Mouse (Mus musculus) forebrain, embryonic 15.5 days (tissue): ENCODE results near the gene Acot1. TPM values are rescaled to one million over a fixed set of nuclear protein-coding genes. Genes with fewer than 3 reads are reported as not detected.
"Not testable (repeated sequence)": the region's sequence is repeated elsewhere in the genome, so short reads cannot be mapped to it uniquely, and the experiment has no call there.

Source experiments
- ATAC-seq: fragments of 200-750 bp; cut with Nextera tagmentation; replicated peaks from 2 replicates; pipeline ENCODE4 v1.8.0; 2017; ENCODE audit warnings: mild to moderate bottlenecking, moderate TSS enrichment, moderate library complexity
- H3K27ac ChIP-seq: fragments of 300-500 bp; sonication (generic); replicated peaks from 2 replicates; pipeline ENCODE4 v1.5.1; 2015; ENCODE audit warnings: mild to moderate bottlenecking, inconsistent platforms
- H3K27me3 ChIP-seq: fragments of 300-500 bp; sonication (generic); 2 replicates; pipeline ENCODE4 v1.6.1; 2015; ENCODE audit warnings: inconsistent platforms
- H3K36me3 ChIP-seq: fragments of 300-500 bp; sonication (generic); 2 replicates; pipeline ENCODE4 v1.6.1; 2015; ENCODE audit warnings: mild to moderate bottlenecking, inconsistent platforms
- H3K4me1 ChIP-seq: fragments of 300-500 bp; sonication (generic); 2 replicates; pipeline ENCODE4 v1.6.1; 2015; ENCODE audit warnings: inconsistent platforms
- H3K4me2 ChIP-seq: fragments of 300-500 bp; sonication (generic); replicated peaks from 2 replicates; pipeline ENCODE4 v1.6.1; 2015; ENCODE audit warnings: mild to moderate bottlenecking, inconsistent platforms
- H3K4me3 ChIP-seq: fragments of 300-500 bp; sonication (generic); 2 replicates; pipeline ENCODE4 v1.5.1; 2015; ENCODE audit warnings: mild to moderate bottlenecking, inconsistent platforms
- H3K9ac ChIP-seq: fragments of 300-500 bp; sonication (generic); replicated peaks from 2 replicates; pipeline ENCODE4 v1.6.1; 2015; ENCODE audit warnings: mild to moderate bottlenecking, inconsistent platforms
- H3K9me3 ChIP-seq: fragments of 300-500 bp; sonication (generic); 2 replicates; pipeline ENCODE4 v1.6.1; 2016; ENCODE audit warnings: inconsistent platforms
- WGBS: fragments of 180-500 bp; shearing (Covaris S2); methylation state at CpG from one replicate; pipeline ENCODE4 v1.1.7; 2015; ENCODE audit warnings: mixed read lengths; 5-methylcytosine and 5-hydroxymethylcytosine counted together
- polyA plus RNA-seq: library from polyadenylated mRNA; unstranded; fragments of >200 nt; fragmentation: Nextera tagmentation; extraction: Ambion mirVana; gene quantifications from 2 replicates; pipeline ENCODE4 v1.2.1, GENCODE M21; 2015

Acot1 gene
- 74.0 and 86.6 TPM in 2 replicates for polyA plus RNA-seq

GRCm38 (mm10) chr12:84009171-84009965 is at the start of gene Acot1:
Gene Acot1 (plus strand): TSS chr12:84009490.
- peak within 1 kb of the TSS; percentile 60 for H3K9ac ChIP-seq
- H3K9me3 ChIP-seq, H3K36me3 ChIP-seq, H3K27me3 ChIP-seq: not testable (repeated sequence)
- H3K4me2 ChIP-seq: peak within 1 kb of the TSS; percentile 44
- H3K4me3 ChIP-seq: peak within 1 kb of the TSS; percentile 48
- under 1% methylated on average over 57 of the region's 70 CpGs for WGBS
- peaks cover 42% of the 10 kb centered on the region for H3K4me1 ChIP-seq
- peak; percentile 95 for ATAC-seq
- peak within 1 kb of the TSS; percentile 83 for H3K27ac ChIP-seq

GRCm38 (mm10) chr12:83965235-83965634 is 44.1 kb upstream of the Acot1 start:
- no peak for ATAC-seq
- no peaks in the 10 kb centered on the region for H3K4me1 ChIP-seq
- WGBS: 89% methylated on average over 7 of the region's 7 CpGs
- H3K36me3 ChIP-seq: no peaks in the 10 kb centered on the region
- no peak overlapping the region for H3K9ac ChIP-seq
- no peak overlapping the region for H3K4me2 ChIP-seq
- H3K27me3 ChIP-seq: no peaks in the 10 kb centered on the region
- H3K9me3 ChIP-seq: no peaks in the 10 kb centered on the region
- no peak overlapping the region for H3K27ac ChIP-seq
- H3K4me3 ChIP-seq: no peak overlapping the region

GRCm38 (mm10) chr12:83972117-83972516 is 37.2 kb upstream of the Acot1 start:
- no peak for ATAC-seq
- H3K27me3 ChIP-seq: no peaks in the 10 kb centered on the region
- H3K27ac ChIP-seq: no peak overlapping the region
- H3K4me2 ChIP-seq: no peak overlapping the region
- H3K36me3 ChIP-seq: no peaks in the 10 kb centered on the region
- WGBS: 89% methylated on average over 2 of the region's 2 CpGs
- no peak overlapping the region for H3K4me3 ChIP-seq
- H3K4me1 ChIP-seq: no peaks in the 10 kb centered on the region
- H3K9me3 ChIP-seq: no peaks in the 10 kb centered on the region
- H3K9ac ChIP-seq: no peak overlapping the region

- H3K27ac ChIP-seq: no peak overlapping the region
- 91% methylated on average over 6 of the region's 6 CpGs for WGBS
- no peaks in the 10 kb centered on the region for H3K9me3 ChIP-seq
- ATAC-seq: no peak
- no peak overlapping the region for H3K9ac ChIP-seq
- no peaks in the 10 kb centered on the region for H3K36me3 ChIP-seq
- H3K27me3 ChIP-seq: no peaks in the 10 kb centered on the region
- H3K4me2 ChIP-seq: no peak overlapping the region
- no peaks in the 10 kb centered on the region for H3K4me1 ChIP-seq
- H3K4me3 ChIP-seq: no peak overlapping the region
Observed at GRCm38 (mm10) chr12:83978862-83979261, 30.4 kb upstream of the Acot1 start.

GRCm38 (mm10) chr12:83981615-83982014 is 27.7 kb upstream of the Acot1 start:
- WGBS: 91% methylated on average over 4 of the region's 4 CpGs
- H3K27me3 ChIP-seq: no peaks in the 10 kb centered on the region
- no peaks in the 10 kb centered on the region for H3K4me1 ChIP-seq
- ATAC-seq: no peak
- H3K9ac ChIP-seq: no peak overlapping the region
- no peaks in the 10 kb centered on the region for H3K36me3 ChIP-seq
- no peaks in the 10 kb centered on the region for H3K9me3 ChIP-seq
- no peak overlapping the region for H3K4me3 ChIP-seq
- H3K4me2 ChIP-seq: no peak overlapping the region
- no peak overlapping the region for H3K27ac ChIP-seq

GRCm38 (mm10) chr12:83984752-83985151 is 24.5 kb upstream of the Acot1 start, which contains the start of gene Heatr4:
Gene Heatr4 (minus strand): TSS chr12:83984852.
- no peak within 1 kb of the TSS for H3K4me2 ChIP-seq
- 66% methylated on average over 4 of the region's 4 CpGs for WGBS
- no peak within 1 kb of the TSS for H3K9ac ChIP-seq
- no peak within 1 kb of the TSS for H3K27ac ChIP-seq
- H3K36me3 ChIP-seq: no peaks in the 10 kb centered on the region
- H3K27me3 ChIP-seq: no peaks in the 10 kb centered on the region
- no peak within 1 kb of the TSS for H3K4me3 ChIP-seq
- no peaks in the 10 kb centered on the region for H3K9me3 ChIP-seq
- peaks cover 6% of the 10 kb centered on the region for H3K4me1 ChIP-seq
- ATAC-seq: no peak

GRCm38 (mm10) chr12:83987242-83987582 is 22.1 kb upstream of the Acot1 start:
- Histone ChIP-seq H3K4me2 (peak overlapping the region; percentile 70), H3K4me3 (peak overlapping the region; percentile 83), H3K4me1 (peaks cover 6% of the 10 kb centered on the region), H3K36me3 (no peaks in the 10 kb centered on the region), H3K27me3 (no peaks in the 10 kb centered on the region), H3K27ac (peak overlapping the region; percentile 94), H3K9ac (peak overlapping the region; percentile 76), H3K9me3 (no peaks in the 10 kb centered on the region)
- peak; percentile 49; the same call in 1 of the 2 replicates for ATAC-seq
- WGBS: 32% methylated on average over 8 of the region's 8 CpGs

GRCm38 (mm10) chr12:83987583-83988441 is 21.5 kb upstream of the Acot1 start, which contains the start of gene Acot2:
Gene Acot2 (plus strand): TSS chr12:83987861.
- Histone ChIP-seq H3K27me3 (no peaks in the 10 kb centered on the region), H3K9ac (peak within 1 kb of the TSS; percentile 76), H3K4me1 (peaks cover 6% of the 10 kb centered on the region), H3K27ac (peak within 1 kb of the TSS; percentile 94), H3K36me3 (no peaks in the 10 kb centered on the region), H3K9me3 (no peaks in the 10 kb centered on the region), H3K4me3 (peak within 1 kb of the TSS; percentile 83), H3K4me2 (peak within 1 kb of the TSS; percentile 70)
- WGBS: under 1% methylated on average over 80 of the region's 80 CpGs
- ATAC-seq: peak; percentile 95

GRCm38 (mm10) chr12:83988483-83988882 is 20.8 kb upstream of the Acot1 start:
- Histone ChIP-seq H3K27ac (peak overlapping the region; percentile 94), H3K4me2 (peak overlapping the region; percentile 70), H3K4me3 (peak overlapping the region; percentile 83), H3K36me3 (no peaks in the 10 kb centered on the region), H3K9ac (peak overlapping the region; percentile 76), H3K27me3 (no peaks in the 10 kb centered on the region), H3K4me1 (peaks cover 6% of the 10 kb centered on the region), H3K9me3 (no peaks in the 10 kb centered on the region)
- WGBS: 70% methylated on average over 4 of the region's 4 CpGs
- peak; percentile 32; the same call in 1 of the 2 replicates for ATAC-seq

- Histone ChIP-seq H3K4me2 (no peak overlapping the region), H3K9me3 (no peaks in the 10 kb centered on the region), H3K4me3 (no peak overlapping the region), H3K27me3 (no peaks in the 10 kb centered on the region), H3K36me3 (no peaks in the 10 kb centered on the region), H3K4me1 (peaks cover 6% of the 10 kb centered on the region), H3K27ac (no peak overlapping the region), H3K9ac (no peak overlapping the region)
- 95% methylated on average over 4 of the region's 4 CpGs for WGBS
- ATAC-seq: no peak
Observed at GRCm38 (mm10) chr12:83989378-83989777, 19.9 kb upstream of the Acot1 start.

- Histone ChIP-seq H3K4me3 (no peak overlapping the region), H3K27ac (no peak overlapping the region), H3K9me3 (no peaks in the 10 kb centered on the region), H3K4me2 (no peak overlapping the region), H3K9ac (no peak overlapping the region), H3K4me1 (peaks cover 7% of the 10 kb centered on the region; the same call in 1 of the 2 replicates), H3K36me3 (no peaks in the 10 kb centered on the region), H3K27me3 (no peaks in the 10 kb centered on the region)
- ATAC-seq: no peak
- 53% methylated on average over 2 of the region's 2 CpGs for WGBS
Observed at GRCm38 (mm10) chr12:83997221-83997620, 12.1 kb upstream of the Acot1 start.
